Mouse (Mus musculus) regulatory T cell (primary cell): ENCODE measurements at regions not wholly inside any gene's neighbourhood (a gene's known extent, or its start where the extent isn't known, plus 50 kb on each side); places are given as distances from the start of the nearest gene placed in this dataset.

Experiments used
- in situ Hi-C: fragments of 300-600 bp; cut with MboI, MseI; formaldehyde crosslinking; loops from one replicate; pipeline ENCODE4 v1.15.1; 2025; ENCODE audit warnings: high pct_unique_total_duplicates

DNA sequence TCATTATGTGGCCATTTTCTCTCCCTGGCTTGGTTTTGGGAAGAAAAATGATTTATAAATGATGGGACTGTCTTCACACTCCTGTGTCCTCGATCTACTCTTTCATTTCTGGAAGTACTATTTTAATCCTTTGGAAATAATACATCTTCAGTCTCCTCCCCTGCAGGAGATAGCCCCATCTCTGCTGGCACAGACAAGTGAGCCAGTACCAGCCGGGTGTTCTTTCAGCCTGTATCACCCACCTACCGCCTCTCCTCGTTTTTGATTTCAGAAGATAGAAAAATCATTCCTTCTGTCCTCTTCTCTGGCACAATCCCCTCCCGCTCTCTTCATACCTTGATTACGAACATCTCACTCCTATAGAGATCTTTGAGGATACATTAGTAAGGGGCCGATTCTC is 140.4 kb upstream of the Gm10131 start:
- in situ Hi-C loops = no loop called here

- in situ Hi-C loops = no loop called here
These were observed 127.9 kb upstream of the Gm10131 start for GRCm38 (mm10) chr8:34239346-34239900.

DNA sequence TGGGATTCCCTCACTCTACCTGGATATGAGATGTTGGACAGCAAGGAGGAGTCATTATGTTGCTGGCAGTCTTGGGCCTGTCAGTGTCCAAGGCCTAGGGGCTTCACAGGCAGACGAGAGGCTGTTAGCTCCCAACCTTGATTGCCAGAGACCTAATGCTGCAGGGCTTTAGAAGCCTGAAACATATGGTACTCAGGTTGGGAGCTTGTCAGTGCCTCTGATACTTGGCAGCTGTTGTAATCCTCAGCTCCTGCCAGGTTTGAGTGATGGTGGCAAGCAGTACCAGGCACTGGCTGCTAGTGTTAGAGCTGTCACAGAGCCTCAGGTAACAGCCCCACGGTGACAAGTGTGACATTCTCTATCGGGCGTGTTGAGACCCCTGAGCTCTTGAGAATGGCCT is 122.2 kb upstream of the Gm10131 start:
- in situ Hi-C loops = no loop called here

- in situ Hi-C loops = no loop called here
These were observed 117.9 kb upstream of the Gm10131 start for GRCm38 (mm10) chr8:34229477-34229876.

DNA sequence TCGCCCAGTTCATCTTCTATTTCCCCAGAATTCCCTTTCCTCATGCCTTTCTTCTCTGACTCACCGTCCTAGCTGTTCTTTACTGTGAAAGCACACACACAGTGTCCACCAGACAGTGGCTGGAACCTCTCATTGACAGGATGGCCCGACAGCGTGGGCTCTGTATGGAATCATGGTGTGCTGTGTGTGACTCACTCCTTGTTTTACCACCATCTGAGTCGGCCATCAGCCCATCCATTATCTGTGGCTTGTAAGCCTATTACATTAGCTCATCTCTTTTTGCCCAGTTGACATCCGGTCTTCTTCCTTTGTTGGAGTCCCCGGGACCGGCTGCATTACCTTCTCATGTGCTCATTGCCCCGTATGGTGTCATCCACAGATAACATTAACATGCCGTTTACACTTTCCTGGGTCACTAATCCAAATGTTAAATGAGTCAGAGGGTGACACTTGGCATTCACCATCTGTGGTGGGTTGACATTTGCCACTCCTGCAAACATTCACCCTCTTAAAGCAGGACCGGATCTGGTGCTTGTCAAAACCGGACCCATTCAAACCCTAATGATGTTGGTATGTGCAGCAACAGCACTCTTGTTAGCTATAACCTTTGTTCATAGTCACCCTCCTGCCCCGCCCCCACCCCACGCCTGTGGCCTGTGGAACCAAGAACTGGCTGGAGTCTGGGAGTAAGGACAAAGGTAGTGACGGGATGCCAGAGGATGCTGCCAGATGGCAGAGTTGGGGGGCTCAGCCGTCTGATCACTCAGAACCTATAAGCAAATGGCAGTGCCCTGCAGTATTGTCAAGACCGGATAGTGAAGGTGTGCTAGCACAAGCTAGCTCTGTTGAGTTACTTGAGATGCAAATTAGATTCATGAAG is 113.7 kb upstream of the Gm10131 start:
- in situ Hi-C loops = no loop called here

DNA sequence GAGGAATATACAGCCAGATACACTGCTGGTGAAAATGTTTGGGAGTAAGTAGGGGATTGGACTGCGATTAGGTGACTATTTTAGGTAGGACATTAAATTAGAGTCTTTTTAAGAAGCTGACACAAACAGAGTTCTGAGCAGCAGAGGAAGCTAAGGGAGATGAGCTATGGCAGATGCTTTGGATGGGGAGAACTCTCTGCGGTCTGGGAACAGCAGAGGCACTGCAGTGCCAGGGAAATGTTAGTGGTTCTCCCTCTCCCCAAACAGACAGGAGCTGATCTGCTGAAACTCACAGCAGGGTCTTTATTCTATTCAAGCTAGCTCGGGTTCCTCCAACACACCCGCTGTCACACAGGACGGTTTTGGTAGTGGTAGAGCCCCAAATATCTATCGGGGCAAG is 110.7 kb upstream of the Gm10131 start:
- in situ Hi-C loops = no loop called here
